Mouse (Mus musculus): ENCODE data around the gene Dclk3.

DNA sequence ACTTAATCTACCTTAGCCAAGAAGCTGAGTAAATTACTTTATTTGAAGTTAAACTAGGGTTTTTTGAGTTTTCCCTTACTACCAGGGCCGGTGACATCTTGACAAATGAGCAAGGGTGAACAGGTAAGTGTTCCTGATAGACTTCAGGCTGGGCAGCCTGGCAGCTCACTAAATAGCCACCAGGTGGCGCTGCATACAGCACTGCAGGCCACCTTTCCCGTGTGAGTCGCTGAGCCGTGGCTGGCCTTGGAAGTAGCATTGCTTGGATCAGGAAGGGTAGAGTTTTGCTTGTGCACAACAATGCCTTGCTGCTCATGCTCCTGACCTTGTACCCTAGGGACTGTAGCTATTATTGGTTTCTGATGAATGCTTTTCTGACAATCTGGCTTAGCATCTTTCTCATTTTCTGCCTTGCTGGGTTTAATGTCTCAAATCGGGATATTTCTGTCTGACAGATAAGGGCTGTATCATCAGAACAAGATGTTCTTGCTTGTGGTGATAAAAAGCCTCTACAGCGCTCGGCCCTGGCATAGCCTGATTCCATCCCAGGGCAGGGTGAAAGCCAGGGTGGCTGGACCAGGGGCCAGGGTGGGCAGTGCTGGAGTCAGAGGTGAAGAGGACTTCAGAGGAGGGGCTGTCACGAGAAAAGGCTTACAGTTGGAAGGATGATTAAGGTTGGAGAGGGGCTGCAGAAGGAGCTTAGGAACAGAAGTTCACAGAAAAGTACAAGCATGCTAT lies 58.4 kb downstream of the Dclk3 start:
- TF ChIP-seq CTCF (IDR thresholded peaks at IDR 0.05; ENCODE audit: borderline replicate concordance, extremely low read depth, insufficient read depth, insufficient read length) (peak; percentile 98), POLR2A (IDR thresholded peaks at IDR 0.05; ENCODE audit: borderline replicate concordance, extremely low read depth, insufficient read depth, insufficient read length, poor library complexity, severe bottlenecking) (no peak)

All from brain, embryonic 14.5 days (tissue).